Mouse (Mus musculus) c-Kit-negative CD71-positive TER-119-positive erythroid progenitor cells, embryonic 14.5 days (primary cell): ENCODE measurements at regions not wholly inside any gene's neighbourhood (a gene's known extent, or its start where the extent isn't known, plus 50 kb on each side); places are given as distances from the start of the nearest gene placed in this dataset.
A peak's percentile ranks its signal among the peaks of the same experiment; 100 is the strongest.

Experiments
- DNase-seq: peaks from one replicate; pipeline ENCODE4 v3.0.0-alpha.2; 2013; ENCODE audit warnings: low read depth, low spot score

DNA sequence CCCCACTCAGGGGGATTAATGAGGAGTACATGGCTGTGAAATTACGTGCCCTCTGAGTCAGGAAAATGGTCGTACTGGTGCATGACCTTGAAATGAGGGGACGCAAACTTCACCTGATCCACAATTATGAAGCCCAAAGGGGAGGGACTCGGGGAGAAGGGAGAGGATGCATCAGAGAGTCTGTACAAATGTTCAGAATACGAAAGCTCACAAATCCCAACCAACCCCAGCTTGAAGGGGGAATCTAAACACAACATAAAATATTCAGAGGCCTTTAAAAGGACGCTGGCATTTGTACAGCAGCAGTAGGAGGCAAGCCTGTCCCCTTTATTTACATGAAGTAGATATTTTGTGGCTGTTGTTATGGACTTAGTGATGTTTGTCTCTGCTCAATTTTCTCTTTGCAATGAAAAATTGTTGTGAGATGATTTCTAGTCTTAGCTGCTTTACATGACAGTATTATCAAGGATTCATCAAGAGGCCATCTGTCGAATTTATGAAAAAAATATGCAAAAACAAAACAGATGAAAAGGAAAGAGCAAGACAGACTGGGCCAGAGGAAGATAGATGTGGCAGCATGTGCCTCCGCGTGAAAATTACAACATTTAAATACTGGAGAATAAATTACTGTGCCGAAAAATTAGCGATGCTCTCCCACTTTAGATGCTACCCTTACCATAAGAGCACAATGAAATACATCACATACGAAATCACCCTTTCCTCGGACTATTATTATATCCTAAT lies 695.3 kb downstream of the 1700064H15Rik start:
- no peak for DNase-seq

DNA sequence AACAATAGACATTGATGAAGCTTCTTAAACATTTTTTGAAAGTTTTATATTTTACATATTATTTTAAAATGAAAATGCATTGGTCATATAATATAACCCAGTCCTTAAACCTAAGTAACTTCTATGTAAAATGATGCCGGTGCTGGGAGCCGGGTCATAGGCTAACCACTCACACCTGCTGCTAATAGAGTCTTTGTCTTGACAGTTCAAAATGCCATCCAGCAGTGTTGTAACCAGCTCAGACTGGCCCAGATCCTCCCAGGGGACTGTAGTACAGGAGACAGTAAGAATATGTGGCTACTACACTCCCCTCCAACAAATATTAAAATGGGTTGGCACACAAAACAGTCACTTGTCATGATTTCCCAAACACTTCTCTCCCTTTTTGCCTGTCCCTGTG lies 693.6 kb downstream of the 1700064H15Rik start:
- DNase-seq, result no peak

DNA sequence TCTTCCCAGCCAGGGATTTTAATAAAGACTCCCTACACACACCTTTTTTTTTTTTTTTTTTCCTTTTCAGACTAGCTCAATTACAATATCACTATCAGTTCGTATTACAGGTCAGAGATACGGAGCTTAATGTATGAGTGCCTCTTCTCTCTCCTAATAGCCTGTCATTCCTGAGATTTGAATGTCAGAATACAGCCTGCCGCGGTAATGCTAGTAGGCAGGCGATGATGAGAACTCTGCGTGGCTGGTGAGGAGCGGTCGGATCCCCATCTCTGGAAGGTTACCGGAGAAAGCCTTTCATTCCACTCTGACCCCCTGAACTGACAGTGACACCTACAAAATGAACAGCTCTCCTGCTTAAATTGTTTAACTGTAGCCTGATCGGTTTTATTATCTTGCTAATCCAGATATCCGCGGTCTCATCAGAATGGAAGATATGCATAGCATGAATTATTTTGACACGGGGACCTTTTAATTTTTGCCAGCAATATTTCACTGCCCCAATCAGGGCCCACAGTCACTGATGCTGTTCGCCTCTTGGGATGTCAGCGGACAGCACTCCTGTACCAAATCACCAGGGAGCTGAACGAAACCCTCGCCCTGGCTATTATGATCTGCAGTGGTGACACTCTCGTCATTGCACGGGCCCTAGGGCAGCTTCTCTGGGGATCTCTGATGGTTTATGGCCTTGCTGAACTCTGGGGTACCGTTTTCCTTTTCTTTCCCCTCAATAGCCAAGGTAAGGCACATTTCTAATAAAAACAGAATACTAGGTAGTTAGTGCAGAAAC lies 690.9 kb downstream of the 1700064H15Rik start:
- DNase-seq, result no peak

DNA sequence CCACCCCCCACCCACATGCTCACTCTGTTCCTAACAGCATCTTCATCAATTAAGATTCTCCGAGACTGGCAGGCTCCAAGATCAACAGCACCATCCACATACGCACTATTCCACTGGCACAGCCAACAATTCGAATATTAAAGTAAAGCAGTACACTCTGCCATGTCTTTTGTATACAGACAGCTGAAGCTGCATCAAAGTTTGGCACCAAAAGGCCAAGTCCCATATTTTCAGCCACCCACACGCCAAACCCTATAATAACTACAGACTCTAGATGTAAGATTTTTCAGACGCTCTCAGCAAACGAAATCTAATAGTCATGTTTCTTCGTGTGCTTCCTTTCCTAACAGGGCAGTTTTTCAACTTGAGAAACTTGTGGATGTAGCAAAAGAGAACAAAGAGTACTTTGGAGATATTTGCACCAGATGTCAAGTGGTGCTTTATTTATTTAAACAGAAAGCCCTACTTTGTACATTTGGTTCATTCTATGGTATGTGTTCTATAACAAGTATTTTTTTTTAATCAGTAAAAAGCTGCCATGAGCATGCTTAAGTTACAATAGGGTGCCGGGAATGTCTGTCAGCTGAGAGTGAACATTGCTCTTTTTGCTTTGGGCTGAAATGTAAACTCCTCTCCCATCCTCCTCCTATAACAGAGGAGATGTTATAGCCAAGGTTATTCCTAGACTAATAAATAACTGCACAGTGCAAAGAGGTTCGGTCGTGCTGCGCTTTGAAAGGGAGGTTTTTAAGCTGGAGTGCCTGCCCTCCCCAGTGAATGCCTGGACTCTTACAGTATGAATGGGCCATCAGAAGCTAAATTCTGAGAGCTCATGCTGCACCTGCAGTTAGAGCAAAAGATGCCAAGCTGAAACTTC lies 686.9 kb downstream of the 1700064H15Rik start:
- DNase-seq, result no peak

DNA sequence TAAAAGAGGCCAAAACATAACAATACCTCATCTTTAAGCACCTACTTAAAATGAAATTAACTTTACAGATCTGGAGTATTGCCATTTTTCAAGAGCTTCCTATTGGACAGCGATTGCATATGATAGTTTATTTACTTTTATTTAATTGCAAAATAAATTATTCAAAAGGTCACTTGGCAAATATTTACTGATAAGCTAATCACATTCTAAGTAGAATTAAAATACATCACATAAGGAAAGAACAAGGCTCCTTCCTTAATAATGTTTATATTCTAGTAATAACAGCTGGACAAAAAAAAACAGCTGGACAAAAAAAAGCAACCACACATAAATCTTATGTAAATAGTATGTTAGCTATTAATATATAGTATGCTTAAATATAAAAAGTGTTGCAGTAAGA lies 668.1 kb downstream of the 1700064H15Rik start:
- no peak for DNase-seq

DNA sequence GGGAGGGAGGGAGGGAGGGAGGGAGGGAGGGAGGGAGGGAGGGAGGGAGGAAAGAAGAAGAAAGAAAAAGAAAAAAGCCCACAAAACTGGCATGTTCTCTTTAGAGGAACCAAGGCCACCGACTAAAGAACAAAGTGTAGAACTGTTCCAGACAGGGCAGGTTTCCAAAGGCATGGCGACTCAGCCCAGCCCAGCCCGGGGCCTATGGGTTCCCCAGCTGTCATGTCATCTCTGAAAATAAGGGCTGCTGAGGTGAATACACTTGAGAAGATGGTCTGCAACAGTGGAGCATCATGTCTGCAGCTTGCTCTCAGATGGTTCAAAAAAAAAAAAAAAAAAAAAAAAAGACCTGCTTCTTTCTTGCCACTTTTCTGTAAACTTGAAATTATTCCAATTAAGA lies 639.8 kb downstream of the 1700064H15Rik start:
- no peak for DNase-seq

DNA sequence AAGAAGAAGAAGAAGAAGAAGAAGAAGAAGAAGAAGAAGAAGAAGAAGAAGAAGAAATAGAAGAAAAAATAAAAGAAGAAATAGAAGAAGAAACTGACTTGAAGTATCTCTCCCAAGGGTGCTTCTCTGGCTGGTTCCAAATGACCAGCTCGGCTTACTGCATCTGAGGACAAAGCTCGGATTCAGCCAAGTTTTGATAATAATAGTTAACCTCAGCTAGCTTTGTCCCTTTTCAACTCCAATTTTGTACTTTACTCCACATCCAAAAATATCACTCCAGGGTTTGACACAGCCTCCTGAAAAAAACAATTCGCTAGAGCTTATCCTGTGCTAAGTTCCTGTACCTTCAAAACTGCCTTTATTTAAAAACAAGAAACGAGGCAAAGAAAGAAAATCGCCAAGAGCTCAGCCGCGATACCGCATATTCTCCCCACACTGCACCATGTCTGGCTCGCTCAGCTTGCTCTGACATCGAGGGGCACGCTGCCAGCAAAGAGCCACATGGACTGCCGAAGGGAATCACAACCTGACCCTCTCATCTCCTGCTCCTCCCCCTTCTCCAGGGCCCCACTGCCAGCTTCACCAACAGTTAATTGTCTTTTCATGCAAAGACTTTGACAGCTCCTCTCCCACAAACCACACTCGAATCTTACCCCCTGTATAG lies 638.8 kb downstream of the 1700064H15Rik start:
- no peak for DNase-seq

DNA sequence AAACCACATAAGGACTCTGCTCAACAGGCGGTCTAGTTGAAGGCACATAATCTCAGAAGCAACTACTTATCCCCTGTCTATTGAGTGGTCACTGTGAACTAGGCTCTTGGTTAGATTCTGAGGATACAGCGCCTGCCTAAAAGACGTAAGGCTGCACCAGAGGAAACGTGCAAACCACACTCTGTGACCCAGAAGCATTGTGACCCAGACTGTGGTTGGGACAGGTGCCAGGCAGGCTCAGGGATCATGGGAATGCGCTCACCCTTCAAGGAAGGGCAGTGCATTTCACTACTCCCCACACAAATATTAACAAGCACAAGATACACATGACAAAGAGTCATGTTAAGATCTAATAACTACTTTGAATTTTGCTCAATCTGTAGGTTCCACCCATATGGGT lies 628.3 kb downstream of the 1700064H15Rik start:
- no peak for DNase-seq

DNA sequence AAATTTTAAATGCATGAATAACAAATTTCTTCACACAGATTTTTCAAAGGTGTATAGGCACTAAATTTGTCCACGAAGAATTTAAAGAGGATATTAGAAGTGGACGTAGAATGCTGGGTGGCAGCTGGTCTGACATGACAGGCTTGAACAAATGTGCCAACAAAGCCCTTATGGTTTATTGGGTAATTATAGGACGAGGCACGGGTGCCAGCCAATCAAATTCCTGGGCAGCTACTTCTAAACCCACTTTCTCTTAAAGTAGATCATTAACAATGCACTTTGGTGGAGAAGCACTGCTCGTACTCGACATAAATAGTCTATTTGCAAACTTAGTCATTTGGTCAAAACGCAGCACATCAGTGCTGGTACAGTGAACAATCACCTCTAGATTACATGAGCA lies 626.4 kb downstream of the 1700064H15Rik start:
- no peak for DNase-seq

DNA sequence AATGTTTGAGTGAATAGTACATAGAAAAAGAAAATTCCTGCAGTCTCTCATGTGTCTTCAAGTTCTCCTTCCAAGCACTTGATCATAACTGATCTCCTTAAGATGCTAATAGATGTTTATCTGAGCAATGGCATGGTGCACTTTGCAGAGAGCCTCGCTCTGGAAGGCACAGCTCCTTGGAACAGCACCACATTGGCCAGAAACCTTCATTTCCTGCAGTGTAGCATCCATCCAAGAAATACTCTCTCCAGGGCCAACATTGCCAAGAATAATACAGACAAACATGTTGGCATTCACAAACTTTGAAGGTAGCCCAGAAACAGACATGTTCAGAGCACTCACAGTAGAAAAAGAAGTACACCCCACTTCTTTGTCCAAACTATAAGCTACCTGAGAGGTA lies 623.7 kb downstream of the 1700064H15Rik start:
- no peak for DNase-seq

DNA sequence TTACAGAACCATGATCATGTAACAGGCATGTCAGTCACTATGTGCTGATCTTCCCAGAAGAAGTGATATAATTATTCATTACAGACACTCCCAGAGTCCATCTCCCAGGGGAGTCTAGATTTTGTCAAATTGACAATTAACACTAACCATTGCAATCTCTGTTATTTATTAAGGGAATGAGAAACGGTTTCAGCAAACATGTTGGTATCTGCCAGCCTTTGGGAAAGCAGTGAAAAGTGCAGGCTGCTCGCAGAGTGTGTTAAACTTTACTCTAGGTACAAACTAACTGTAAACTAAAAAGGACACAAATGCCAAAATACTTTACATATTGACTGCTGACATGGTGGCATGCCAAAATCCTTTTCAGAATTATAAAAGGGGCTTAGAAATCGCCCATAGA lies 583.9 kb downstream of the 1700064H15Rik start:
- no peak for DNase-seq

DNA sequence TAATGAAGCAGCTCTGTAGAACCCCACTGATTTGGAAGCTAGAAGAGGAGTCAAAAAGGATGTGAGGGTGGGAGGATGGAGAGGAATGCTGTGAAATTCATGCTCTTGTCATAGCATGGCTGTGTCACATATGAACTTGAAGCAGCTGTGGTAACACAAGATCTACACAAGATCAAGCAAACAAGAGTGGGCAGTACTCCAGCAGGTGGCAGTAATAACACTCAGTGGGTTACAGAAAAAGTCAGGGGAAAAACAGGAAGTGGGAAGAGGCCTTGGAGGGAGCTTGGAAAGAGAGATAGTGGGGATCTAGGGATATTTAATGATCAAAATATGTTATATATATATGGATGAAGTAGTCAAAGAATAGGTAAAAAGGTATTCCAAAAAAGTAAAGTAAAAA lies 582.5 kb downstream of the 1700064H15Rik start:
- DNase-seq, result no peak

DNA sequence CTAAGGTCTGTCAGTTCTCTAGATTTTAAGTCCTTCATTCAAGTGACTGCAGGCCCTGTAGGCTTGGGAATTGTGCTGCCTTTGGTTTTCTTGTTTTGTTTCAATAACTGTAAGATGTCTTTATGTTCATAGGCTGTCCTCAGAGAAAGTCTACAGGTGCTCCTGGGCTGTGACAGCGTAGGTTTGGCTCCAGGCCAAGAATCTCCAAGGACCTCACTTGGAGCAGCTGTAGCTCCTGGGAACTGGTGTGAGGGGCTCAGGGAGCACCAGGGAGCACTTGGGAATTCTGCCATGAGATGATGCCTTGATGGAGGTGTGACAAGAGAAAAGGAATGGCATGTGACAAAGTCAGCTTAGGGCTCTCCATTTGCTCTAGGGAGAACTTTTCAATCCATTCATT lies 581.9 kb downstream of the 1700064H15Rik start:
- DNase-seq, result no peak

DNA sequence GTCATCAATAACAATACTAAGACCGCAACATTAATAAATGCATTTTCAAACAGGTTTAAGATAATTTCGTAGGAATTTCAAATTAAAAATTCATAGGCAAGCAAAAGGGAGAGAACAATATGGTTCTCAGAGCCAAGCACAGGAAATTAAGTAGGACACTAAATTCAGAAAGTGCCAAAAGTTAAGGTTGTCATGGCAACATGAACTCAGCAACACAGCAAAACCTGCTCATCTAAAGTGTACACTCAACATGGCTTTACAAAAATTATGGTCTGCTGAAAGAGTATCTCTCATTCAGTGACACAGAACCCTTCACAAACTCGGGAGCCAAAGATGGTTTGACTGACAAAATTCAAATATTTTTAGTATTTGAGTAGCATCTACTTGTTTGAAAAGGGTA lies 572.5 kb downstream of the 1700064H15Rik start:
- DNase-seq, result no peak

DNA sequence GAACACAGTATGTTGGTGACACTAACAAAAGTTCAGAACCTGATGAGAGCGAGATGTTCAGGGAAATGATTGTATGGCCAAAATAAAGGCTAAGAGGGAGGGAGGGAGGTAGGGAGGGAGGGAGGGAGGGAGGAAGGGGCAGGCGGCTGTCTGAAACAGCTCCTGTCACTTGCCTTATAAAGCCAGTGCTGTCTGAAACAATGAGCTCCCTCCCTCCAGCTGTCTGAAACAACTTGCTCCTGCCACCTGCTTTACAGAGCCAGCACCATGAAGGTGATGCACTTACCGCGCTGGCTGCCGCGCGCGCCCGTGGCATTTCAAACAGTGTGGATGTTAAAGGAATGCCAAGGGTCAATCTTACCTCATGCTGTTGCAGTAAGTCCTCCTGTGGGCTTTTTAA lies 571.9 kb downstream of the 1700064H15Rik start:
- no peak for DNase-seq

DNA sequence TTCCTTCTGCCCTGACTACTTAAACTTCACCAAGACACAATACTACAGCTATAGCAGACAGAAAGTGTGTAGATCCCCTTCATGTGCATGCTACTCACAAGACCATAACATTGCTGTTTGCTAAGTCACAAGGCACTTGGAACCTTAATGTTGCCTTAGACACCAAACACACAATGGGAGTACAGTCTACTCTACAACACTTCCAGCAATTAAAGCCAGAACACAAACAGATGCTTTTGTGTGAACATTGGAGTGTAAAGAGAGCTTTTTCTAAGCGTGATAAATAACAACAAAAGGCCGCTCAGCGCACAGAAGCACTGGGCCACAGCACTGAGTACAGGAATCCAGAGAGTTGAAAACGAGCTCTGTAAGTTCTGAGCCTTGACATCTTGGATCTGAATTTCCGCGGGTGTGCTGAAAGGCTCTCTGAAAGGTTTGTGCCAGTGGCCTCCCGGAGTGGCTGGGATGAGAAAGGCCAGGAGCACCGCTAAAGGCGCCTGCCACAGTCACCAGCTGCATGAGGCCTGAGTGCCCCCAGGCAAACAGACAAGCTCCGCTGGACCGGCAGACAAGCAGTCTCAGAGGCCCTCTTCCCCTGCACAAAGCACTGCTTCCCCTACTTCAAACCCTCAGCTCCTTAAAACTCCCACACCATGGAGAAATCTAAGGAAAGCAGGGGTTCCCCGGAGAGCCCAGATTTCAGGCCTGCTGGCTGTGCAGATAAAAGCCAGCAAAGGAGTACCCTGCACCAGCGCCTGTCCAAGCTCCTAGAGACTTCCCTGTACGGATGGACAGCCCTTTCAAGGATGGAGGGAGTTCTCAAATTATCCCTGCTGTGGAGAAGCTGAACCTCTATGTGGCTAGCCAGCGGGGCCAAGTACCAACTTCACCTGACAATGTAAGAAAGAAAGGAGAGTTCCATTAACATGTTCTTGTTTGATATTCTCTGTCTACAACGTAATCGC lies 568.3 kb downstream of the 1700064H15Rik start:
- DNase-seq, result no peak

DNA sequence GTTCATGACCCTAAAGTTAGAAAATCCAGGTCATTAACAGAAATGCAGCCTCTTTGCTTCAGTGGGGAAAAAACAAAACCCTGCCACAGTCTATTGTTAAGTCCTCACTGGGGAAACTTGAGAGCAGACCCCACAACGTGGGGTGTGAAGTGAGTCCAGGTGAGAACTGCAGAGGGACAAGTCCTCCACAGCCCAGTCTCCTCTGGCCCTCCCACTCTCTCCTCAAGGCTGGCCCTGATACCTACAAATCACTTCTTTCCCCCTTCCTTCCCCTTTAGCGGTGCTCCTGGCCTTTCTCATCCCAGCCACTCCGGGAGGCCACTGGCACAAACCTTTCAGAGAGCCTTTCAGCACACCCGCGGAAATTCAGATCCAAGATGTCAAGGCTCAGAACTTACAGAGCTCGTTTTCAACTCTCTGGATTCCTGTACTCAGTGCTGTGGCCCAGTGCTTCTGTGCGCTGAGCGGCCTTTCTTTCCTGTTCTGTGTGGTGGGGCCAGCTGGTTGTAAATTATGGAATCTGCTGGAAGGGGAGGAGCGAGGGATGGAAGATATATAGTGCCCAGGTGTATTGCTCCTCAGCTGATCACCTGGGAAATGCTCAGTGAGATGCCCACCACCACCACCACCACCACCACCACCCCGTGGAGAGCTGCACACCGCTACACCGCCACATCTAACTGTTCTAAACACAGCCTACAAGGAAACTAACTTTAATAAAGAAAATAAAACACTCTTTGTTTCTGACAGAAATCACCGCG lies 566.8 kb downstream of the 1700064H15Rik start:
- no peak for DNase-seq

DNA sequence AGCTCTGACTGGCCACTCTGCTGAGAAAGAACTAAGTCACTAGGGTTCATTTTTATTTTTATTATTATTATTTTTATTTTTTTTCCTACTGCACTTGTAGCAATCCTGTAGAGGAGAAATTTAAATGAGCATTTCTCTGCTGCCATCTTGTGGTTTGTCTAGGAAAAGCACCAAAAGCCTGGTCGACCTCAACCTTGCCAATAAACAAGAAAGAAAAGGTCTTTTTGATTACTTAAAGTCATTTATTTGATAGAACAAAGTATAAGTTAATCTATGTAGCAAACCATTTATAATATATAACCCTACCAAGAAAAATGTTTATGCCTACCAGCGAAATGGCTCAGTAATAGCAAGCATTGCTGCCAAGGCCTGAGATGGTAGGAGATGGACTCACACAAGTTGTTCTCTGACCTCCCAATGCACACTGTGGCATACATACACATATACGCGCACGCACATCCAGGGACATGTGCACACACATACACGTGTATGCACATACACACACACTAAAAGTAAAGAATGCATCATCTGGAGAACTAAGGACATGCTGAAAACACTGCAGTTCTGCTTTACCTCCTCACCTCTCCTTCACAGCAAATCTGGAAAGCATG lies 566.1 kb downstream of the 1700064H15Rik start:
- peak; percentile 1 for DNase-seq

DNA sequence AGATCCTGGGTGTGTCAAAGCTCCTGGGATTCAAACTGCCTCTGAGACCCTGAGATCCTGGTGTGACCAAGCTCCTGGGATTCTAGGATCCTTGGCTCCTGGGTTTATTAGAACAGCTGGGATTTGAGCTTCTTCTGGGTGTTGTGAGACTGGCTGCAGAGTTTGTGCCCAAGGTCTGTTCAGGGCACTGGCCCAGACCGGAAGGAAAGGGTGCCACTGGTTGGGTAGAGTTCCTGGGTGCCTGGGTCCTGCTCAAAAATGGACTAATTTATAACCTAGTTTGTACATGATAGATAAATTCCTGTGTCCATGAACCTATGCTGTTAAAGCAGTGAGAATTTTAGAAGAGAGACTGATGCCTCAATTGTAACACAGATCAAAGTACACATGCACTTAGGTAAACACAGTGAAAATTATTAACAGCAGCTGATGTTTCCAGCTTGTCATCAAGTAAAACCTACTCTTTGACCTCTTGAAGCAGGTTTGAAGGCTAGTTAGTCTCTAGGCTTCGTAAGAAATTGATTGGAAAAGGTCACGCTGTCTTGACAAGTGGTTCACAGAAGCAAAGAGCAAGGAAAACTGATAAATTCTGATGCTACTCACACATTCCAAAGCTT lies 561.2 kb downstream of the 1700064H15Rik start:
- DNase-seq, result no peak
